Mouse (Mus musculus) v-Abl transformed pro-B cells (cell line): ENCODE data around the gene Bbof1.

Source experiments
- in situ Hi-C, 2 experiments: fragments of 400-800 bp; cut with MboI; formaldehyde crosslinking; loops; one replicate each; pipeline ENCODE4 v1.15.1; 2025; ENCODE audit not compliant: unreplicated experiment in 2 of 2

Bbof1 gene

GRCm38 (mm10) chr12:84408819-84409507, at the start of gene Bbof1, which contains the start of gene Entpd5:
Gene Bbof1, plus strand, starts transcription at chr12:84409071.
Gene Entpd5, minus strand, starts transcription at chr12:84409029.
- in situ Hi-C loops = loop anchor here in 1 of 2 experiments (10.0 kb wide), 1 partner anchor 46 kb away; the partner anchor contains the start of genes Aldh6a1 and Lin52

- in situ Hi-C loops = no loop called here
Observed at GRCm38 (mm10) chr12:84361555-84362489, 47.0 kb upstream of the Bbof1 start, which contains the start of the genes Coq6 and Fam161b. Gene Coq6, plus strand, starts transcription at chr12:84361657. Gene Fam161b, minus strand, starts transcription at chr12:84361833.

GRCm38 (mm10) chr12:84362872-84363271, 46.0 kb upstream of the Bbof1 start:
- in situ Hi-C loops = no loop called here

- in situ Hi-C loops = no loop called here
Observed at GRCm38 (mm10) chr12:84364291-84364690, 44.6 kb upstream of the Bbof1 start.

- in situ Hi-C loops = no loop called here
Observed at GRCm38 (mm10) chr12:84365137-84365536, 43.7 kb upstream of the Bbof1 start.

- in situ Hi-C loops = no loop called here
Observed at GRCm38 (mm10) chr12:84366971-84367370, 41.9 kb upstream of the Bbof1 start.

- in situ Hi-C loops = no loop called here
Observed at GRCm38 (mm10) chr12:84371647-84372046, 37.2 kb upstream of the Bbof1 start.

GRCm38 (mm10) chr12:84373831-84374481, 34.9 kb upstream of the Bbof1 start:
- in situ Hi-C loops = no loop called here

- in situ Hi-C loops = no loop called here
Observed at GRCm38 (mm10) chr12:84382369-84382768, 26.5 kb upstream of the Bbof1 start.

- in situ Hi-C loops = no loop called here
Observed at GRCm38 (mm10) chr12:84384644-84385081, 24.2 kb upstream of the Bbof1 start.

- in situ Hi-C loops = no loop called here
Observed at GRCm38 (mm10) chr12:84385408-84385807, 23.5 kb upstream of the Bbof1 start.

GRCm38 (mm10) chr12:84388097-84388496, 20.8 kb upstream of the Bbof1 start:
- in situ Hi-C loops = no loop called here

- in situ Hi-C loops = no loop called here
Observed at GRCm38 (mm10) chr12:84388774-84389400, 20.0 kb upstream of the Bbof1 start.

GRCm38 (mm10) chr12:84390336-84390735, 18.5 kb upstream of the Bbof1 start:
- in situ Hi-C loops = no loop called here

- in situ Hi-C loops = no loop called here
Observed at GRCm38 (mm10) chr12:84392681-84393080, 16.2 kb upstream of the Bbof1 start.

- in situ Hi-C loops = no loop called here
Observed at GRCm38 (mm10) chr12:84393847-84394246, 15.0 kb upstream of the Bbof1 start.

- in situ Hi-C loops = no loop called here
Observed at GRCm38 (mm10) chr12:84396947-84397679, 11.8 kb upstream of the Bbof1 start.

GRCm38 (mm10) chr12:84397685-84398084, 11.2 kb upstream of the Bbof1 start:
- in situ Hi-C loops = no loop called here

- in situ Hi-C loops = no loop called here
Observed at GRCm38 (mm10) chr12:84398629-84399028, 10.2 kb upstream of the Bbof1 start.

GRCm38 (mm10) chr12:84399135-84399534, 9.7 kb upstream of the Bbof1 start:
- in situ Hi-C loops = no loop called here
